Mouse (Mus musculus) megakaryocyte-erythroid progenitor cell, adult 5-6 weeks (primary cell): ENCODE data around the gene Tex50. TPM values are rescaled to one million over a fixed set of nuclear protein-coding genes. Genes with fewer than 3 reads are reported as not detected.
"Not testable (repeated sequence)": the region's sequence is repeated elsewhere in the genome, so short reads cannot be mapped to it uniquely, and the experiment has no call there.

Experiments used
- ATAC-seq: replicated peaks from 2 replicates; pipeline ENCODE4 v1.8.0; 2016; ENCODE audit warnings: mild to moderate bottlenecking, inconsistent platforms; ENCODE audit not compliant: severe bottlenecking, poor library complexity, low FRiP score, low TSS enrichment
- total RNA-seq, 2 experiments: library from RNA; stranded (forward) in 1 of 2; stranded (reverse) in 1 of 2; fragments of 200-1000, 215-1000 nt in 1 of 2; fragments of >200 nt in 1 of 2; fragmentation: Nextera tagmentation in 1 of 2; gene quantifications; 2 replicates each; pipeline ENCODE4 v1.2.3; 2014 to 2017

Gene Tex50
- total RNA-seq (2014; fragmentation: Nextera tagmentation) (not detected in 2 replicates), total RNA-seq (2017) (not detected in 2 replicates)

- ATAC-seq, result no peak
Measured at GRCm38 (mm10) chr1:161159214-161159613, at the start of gene Tex50. Gene Tex50 (minus strand): TSS chr1:161159314.

DNA sequence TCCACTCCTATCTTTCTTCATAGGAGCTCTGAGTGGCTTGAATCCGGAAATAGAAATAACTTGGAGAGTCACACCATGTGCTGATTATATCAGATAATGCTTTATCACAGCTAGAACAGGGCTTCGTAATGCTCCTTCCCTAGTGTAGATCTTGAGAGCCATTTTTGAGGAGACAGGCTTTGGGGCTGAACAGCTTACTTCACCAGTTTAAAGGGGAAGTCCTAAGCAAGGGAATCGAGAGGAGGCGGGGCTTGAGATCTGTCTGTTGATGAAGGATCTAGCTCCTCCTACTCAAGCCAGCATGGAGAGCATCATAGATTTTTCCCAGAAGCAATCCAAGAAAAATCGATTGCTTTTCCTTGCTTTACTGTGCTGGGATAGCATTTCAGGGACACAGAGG lies 40.7 kb upstream of the Tex50 start:
- no peak for ATAC-seq

GRCm38 (mm10) chr1:161196364-161196763 lies 37.2 kb upstream of the Tex50 start:
- ATAC-seq, result not testable (repeated sequence)

GRCm38 (mm10) chr1:161195541-161196351 lies 36.6 kb upstream of the Tex50 start:
- peak; percentile 98 for ATAC-seq

DNA sequence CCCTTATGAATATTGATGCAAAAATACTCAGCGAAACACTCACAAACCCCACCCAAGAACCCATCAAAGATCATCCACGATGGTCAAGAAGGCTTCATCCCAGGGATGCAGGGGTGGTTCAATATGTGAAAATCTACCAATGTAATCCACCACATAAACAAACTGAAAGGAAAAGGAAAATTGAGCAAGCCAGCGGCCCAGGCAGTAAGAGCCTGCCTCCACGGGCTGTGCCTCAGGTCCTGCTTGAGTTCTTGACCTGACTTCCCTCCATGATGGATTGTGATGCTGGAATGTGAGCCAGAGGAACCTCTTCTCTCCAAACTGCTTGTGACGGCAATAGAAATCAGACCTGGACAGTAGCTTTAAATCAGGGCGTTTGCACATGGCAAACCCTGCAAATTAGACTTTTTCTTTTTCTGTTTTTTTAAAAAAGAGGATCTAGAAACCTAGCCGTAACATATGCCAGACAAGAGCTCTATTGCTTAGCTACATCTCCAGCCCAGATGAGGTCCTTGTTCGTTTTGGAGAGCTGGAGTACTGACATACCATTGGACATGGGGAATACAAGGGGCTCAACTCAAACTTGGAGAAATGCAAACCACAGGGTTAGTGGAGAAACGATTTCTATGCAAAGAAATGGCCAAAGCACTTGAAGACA lies 31.3 kb upstream of the Tex50 start:
- ATAC-seq, result no peak

DNA sequence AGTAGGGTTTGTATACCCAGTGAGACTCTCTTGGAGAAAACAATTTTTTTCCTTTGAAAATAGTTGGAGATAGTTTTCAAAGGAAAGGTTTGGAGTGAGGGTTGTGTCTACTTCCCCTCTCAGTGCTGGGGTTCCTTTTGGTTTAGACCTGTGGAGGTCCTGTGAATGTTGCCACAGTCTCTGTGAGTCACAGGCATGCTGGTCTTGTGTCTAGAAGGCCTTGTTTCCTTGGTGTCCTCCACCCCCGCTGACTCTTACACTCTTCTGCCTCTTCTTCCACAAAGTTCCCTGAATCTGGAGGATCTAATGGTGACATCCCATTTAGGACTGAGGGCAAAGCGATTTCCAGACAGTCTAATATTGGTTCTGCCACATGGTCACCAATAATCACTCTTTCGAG lies 26.3 kb upstream of the Tex50 start:
- ATAC-seq, result no peak

- peak; percentile 57 for ATAC-seq
Measured at GRCm38 (mm10) chr1:161183677-161184076, 24.6 kb upstream of the Tex50 start.

GRCm38 (mm10) chr1:161182386-161182785 lies 23.3 kb upstream of the Tex50 start:
- ATAC-seq, result no peak

DNA sequence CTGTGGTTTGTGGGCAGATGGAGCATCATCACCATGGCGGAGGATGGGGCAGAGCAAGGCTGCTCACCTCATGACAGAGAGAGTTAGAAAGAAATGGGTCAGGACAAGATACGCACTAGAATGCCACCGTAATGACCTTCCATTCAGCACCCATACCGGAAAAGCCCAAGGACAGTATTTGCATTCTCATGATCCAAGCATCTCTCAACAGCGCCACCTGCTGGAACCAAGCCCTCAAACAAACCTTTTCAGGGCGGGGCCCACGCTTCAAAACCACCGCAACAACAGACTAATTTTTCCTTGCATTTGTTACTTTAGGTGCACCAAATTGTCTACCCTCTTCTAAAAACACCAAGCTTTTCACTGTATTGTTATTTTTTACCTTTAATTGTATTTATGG lies 21.6 kb upstream of the Tex50 start:
- ATAC-seq, result peak; percentile 79

GRCm38 (mm10) chr1:161170651-161171050 lies 11.5 kb upstream of the Tex50 start:
- peak; percentile 99 for ATAC-seq

GRCm38 (mm10) chr1:161160266-161160665 lies 1.2 kb upstream of the Tex50 start:
- peak; percentile 70; the same call in 1 of the 2 replicates for ATAC-seq

- ATAC-seq, result no peak
Measured at GRCm38 (mm10) chr1:161156546-161156945, 2.6 kb downstream of the Tex50 start.

- no peak for ATAC-seq
Measured at GRCm38 (mm10) chr1:161151098-161151497, 8.0 kb downstream of the Tex50 start.

DNA sequence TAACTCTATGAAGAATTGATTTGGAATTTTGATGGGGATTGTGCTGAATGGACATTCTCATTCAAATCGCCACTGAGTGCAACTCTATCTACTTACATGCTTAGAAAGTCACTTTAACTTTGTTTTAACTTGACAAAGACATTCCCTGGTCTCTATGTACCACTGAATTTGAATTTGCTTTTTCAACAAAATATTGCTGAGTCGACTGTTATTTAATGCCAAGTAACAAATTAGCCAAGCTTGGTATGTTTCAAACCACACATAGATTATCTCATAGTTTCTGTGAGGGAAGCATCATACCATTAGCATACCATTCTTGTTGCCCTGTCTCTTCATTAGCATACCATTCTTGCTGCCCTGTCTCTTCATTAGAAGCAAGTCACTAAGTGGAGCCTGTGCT lies 11.2 kb downstream of the Tex50 start:
- no peak for ATAC-seq

DNA sequence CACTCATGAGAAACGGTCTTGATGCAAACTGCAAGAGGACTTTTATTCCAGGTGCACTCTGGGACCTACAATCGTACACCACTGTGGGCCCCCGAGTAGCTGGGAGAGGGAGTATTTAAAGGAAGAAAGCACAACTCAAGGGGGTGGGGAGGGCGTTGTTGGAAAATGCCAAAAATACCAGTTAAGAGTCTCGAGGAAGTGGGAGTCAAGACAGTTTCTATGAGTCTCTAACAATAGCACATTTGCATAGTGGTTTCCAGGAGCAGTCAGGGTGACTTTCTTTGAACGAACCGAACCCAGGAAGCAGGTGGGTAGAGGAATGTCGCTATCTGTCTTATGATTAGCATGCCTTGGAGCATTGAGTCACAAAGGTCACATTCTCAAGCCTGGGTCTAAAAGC lies 13.5 kb downstream of the Tex50 start:
- not testable (repeated sequence) for ATAC-seq

DNA sequence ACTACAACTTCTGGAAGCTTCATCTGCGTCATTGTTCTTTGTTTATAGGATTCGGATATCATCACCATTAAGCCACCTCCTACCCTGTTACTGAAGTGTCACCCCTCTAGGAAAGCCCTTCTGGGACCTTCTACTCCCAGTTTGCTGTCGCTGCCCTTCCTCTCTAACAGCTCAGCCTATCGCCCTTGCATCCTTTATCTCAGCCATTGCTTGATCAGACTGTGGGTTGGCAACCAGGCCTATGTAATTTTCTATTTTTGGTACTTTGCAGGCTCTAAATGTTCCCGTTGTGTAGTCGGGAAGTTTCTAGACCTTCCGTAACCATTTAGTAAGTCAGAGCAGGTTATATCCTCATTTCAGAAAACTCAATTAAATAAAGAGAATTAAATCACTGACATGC lies 15.9 kb downstream of the Tex50 start:
- no peak for ATAC-seq

DNA sequence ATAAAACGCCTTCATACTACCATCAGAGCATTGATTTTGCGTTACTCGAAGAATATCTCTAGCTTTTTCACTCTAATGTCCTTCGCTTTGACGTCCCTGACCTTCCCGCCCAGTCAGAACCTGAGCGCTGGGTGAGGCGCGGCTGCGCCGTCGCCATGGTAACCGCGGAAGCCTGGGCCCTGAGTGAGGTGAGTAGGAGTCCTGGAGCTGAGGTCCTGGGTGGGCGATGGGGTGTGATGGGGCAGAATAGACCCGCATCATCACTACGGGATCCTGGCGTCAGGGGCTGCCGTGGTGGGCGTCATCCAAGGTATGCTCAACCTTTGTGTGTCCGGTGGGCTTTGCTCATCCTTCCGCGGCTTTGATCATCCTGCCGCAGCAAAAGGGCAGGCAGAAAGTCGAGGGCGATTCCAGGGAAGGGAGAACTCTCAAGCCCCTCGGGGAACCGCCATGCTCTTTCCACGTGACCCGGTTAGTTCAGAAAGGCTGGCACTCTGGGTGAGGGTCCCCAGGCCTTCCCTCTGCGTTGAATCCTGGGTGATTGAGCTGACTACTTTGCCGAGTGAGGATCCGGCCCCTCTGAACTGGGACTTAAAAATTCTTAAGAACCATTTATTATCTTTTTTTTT lies 16.5 kb downstream of the Tex50 start, which contains the start of gene Ankrd45:
Gene Ankrd45, plus strand, starts transcription at position 161 of the 629 bp plus-strand sequence.
- peak; percentile 71; the same call in 1 of the 2 replicates for ATAC-seq

DNA sequence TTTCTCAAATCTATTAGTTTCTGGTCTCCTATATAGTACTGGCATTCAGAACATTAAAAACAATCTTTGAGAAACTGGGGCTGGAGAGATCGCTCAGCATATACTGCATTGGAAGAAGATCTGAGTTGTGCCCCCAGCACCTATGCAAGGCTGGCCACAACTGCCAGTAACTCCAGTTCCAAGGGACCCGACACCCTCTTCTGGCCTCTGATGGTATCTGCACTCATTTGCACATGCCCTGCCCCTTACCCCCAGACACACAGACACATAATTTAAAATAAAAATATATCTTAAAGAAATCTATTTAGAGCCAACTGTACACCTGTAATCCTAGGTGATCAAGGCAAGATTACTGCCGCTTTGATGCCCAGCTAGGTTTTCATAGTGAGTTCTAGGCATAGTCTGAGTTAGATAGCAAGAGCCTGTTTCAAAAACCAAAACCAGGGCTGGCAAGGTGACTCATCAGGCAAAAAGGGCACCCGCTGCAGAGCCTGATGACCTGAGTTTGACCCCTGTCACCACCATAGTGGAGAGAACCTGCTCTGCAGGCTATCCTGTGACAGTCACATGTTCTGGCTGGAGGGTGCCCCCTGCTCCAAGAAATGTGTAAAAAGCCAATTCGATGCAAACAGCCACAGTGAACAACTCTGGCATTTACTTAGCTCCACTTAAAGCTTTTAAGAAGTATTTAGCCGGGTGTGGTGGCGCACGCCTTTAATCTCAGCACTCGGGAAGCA lies 18.9 kb downstream of the Tex50 start:
- ATAC-seq, result peak; percentile 76

DNA sequence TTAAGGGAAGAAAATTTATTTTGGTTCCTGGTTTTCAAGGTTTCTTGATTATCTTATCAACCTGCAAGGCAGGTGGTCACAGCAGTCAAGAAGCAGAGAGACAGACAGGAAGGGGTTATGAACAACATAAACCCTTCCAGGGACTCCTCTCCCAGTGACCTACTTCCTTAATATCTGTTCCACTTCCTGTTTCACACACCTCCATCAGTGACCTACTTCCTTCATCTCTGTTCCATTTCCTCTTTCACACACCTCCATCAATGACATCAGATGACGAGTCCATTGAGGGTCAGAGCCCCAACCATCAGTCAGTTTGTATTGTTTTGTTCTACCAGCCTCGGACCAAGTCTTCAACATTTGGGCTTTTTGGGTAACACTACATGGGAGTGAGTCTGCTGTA lies 19.6 kb downstream of the Tex50 start:
- ATAC-seq, result no peak
